Mouse (Mus musculus) layer of hippocampus, adult 9-10 months (tissue): ENCODE data around the gene Ccdc42.

Experiments used
- DNase-seq: peaks from one replicate; pipeline ENCODE4 v3.0.0; 2022; ENCODE audit warnings: low spot score

Ccdc42 gene

GRCm38 (mm10) chr11:68586721-68587120 lies at the start of gene Ccdc42:
Gene Ccdc42, plus strand, starts transcription at chr11:68587021.
- no peak for DNase-seq

GRCm38 (mm10) chr11:68539621-68540020 lies 47.2 kb upstream of the Ccdc42 start:
- DNase-seq: no peak

GRCm38 (mm10) chr11:68544554-68544953 lies 42.3 kb upstream of the Ccdc42 start:
- DNase-seq: no peak

DNA sequence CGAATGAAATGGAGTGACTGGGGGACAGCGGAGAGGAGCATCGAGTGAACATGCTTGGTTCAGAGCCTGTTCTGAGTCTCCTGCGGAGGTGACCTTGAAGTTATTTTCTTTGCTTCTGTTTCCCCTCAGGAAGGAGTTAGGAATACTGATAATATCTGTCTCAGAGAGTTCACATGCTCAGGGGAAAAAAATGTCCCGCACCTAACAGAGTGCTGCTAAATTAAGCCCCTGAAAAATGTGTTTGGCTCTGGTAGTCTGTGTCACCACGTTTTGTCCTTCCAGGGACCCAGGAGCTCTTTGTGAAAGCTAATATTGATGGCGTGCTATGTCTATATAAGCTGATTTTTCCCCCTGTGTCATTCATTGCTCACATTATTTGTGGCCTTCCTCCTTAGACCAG lies 41.6 kb upstream of the Ccdc42 start:
- no peak for DNase-seq

GRCm38 (mm10) chr11:68545682-68546222 lies 41.1 kb upstream of the Ccdc42 start:
- DNase-seq: no peak

DNA sequence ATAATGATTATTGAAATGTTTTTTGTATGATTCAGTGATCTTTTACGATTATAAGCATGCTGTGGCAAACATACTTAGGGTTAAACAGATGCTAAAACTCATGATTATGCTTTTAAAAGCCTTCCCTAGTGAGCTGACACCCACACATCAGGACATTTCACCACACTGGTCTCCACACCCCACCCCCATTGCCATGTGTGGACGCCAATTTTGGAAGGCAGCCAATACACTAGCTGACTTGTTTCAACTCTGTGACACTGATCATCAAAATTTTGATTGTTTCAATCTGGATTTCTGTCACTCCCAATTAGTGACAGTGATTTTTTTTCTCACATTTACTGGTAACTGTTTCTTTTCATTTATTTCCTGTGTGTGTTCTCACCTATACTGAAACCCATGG lies 39.3 kb upstream of the Ccdc42 start:
- no peak for DNase-seq

DNA sequence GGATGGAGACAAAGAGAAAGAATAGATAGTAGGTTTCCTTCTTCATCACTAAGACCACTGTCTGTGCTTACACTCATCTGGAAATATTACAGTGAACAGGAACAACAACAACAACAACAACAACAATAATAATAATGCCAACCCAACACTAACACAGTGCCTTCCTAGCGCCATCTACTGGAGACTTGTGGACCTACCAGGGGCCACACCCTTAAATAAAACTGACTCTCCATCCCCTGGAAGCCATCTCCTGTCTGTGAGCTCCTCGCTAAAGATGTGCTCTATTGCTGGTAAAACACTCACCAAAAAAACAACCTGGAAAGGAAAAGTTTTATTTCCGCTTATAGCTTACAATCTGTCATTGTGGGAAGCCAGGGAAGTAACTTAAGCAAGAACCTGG lies 37.2 kb upstream of the Ccdc42 start:
- DNase-seq: no peak

- DNase-seq: no peak
These were observed 36.5 kb upstream of the Ccdc42 start for GRCm38 (mm10) chr11:68550358-68550757.

- DNase-seq: no peak
These were observed 32.8 kb upstream of the Ccdc42 start for GRCm38 (mm10) chr11:68553981-68554471.

- DNase-seq: no peak
These were observed 30.8 kb upstream of the Ccdc42 start, which contains the start of gene Mfsd6l for GRCm38 (mm10) chr11:68555918-68556584. Gene Mfsd6l, plus strand, starts transcription at chr11:68556186.

GRCm38 (mm10) chr11:68559546-68559945 lies 27.3 kb upstream of the Ccdc42 start:
- no peak for DNase-seq

DNA sequence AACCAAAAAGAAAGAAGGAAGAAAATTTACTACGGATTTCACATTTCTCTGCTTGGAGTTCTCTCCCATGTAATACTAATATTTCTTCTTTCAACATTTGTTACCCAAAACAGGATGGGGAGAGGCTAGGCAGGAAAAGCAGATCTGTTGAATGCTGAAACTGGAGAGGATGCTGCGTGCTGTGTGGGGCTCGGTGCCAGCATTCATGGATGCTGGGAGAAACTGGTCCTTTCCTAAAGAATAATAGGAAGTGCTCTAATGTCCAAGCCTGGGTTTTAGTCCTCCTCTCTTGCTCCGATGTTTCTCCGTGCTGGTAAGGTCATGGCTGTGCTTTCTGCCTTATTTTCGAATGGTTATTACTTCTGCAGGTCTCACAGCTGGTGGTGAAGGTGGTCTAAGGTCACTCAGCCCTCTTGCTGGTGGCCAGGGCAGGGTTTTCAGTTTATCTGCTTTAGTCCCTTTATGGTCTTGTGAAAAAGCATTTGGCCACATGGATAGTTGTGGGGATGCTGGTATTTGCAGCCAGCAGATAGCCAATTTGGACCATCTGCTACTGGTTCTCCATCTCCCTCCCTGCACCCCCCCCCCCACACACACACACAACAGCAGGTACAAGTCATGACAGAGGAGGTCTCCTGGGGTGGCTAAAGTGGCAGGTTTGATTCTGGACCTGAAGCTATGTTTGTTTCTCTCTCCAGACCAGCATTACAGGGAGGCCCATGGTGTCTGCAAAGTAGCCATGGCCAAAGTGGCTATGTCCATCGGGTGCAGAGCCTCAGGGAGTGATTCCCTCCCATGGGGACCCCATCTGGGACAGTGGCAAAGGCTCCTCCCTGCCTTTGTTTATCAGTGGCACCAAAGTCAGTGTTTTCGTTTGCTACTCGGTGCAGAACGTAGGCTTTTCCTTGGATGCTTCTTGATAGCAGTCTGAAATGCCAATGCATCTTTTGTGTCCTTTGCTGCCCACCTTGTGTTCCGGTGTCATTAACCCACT lies 24.6 kb upstream of the Ccdc42 start:
- no peak for DNase-seq

- DNase-seq: no peak
These were observed 22.3 kb upstream of the Ccdc42 start for GRCm38 (mm10) chr11:68564356-68565031.

- no peak for DNase-seq
These were observed 21.8 kb upstream of the Ccdc42 start for GRCm38 (mm10) chr11:68565032-68565429.

GRCm38 (mm10) chr11:68566447-68567059 lies 20.3 kb upstream of the Ccdc42 start:
- peak; percentile 72 for DNase-seq

DNA sequence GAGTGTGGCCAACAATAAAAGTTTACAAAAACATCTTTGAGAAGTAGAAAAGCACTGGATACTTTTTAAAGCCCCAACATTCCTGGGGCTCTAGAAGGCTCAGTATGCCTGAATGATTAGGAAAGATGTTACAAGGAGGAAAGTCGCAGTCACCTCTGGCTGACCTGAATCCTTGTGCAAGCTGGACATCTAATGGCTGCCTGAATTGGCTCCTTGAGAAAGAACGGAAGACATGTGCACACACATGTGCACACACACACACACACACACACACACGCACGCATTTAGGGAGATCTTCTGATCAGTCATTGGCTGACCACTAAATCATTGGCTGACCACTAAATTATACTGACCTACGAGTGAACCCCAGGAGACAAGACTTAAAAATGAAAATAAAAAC lies 16.0 kb upstream of the Ccdc42 start:
- DNase-seq: no peak

- no peak for DNase-seq
These were observed 9.7 kb upstream of the Ccdc42 start for GRCm38 (mm10) chr11:68577076-68577475.

GRCm38 (mm10) chr11:68579462-68579881 lies 7.3 kb upstream of the Ccdc42 start:
- no peak for DNase-seq

- DNase-seq: no peak
These were observed 6.3 kb upstream of the Ccdc42 start for GRCm38 (mm10) chr11:68580566-68580965.

DNA sequence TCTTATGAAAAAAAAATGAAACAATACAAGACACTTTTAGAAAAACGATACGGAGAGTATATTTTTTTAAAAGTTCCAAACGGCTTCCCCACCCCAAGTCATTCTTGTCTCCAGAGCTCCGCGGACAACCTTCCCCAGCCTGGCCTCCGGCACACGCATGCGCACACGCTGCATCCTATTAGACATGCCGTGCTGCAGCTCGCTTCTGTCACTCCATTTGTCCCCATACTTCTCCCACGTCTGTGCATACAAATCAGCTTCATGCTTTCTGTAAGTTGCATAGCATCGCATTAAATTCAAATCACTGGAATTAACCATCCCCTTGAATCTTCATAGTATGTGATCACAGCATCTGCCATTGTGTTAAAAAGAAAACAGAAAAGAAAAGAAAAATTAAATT lies 3.6 kb upstream of the Ccdc42 start:
- DNase-seq: peak; percentile 43

- no peak for DNase-seq
These were observed 2.8 kb upstream of the Ccdc42 start for GRCm38 (mm10) chr11:68583906-68584480.
